Mouse (Mus musculus) heart, embryonic 13.5 days (tissue): Measurements from ENCODE around the gene Smap1. TPM values are rescaled to one million over a fixed set of nuclear protein-coding genes. Genes with fewer than 3 reads are reported as not detected.

Experiments used
- ATAC-seq: fragments of 200-750 bp; cut with Nextera tagmentation; 2 replicates; pipeline ENCODE4 v1.8.0; 2017; ENCODE audit warnings: moderate TSS enrichment; ENCODE audit not compliant: insufficient number of reproducible peaks, low FRiP score, low TSS enrichment; ENCODE audit errors: extremely low read depth
- H3K27ac ChIP-seq: fragments of 300-500 bp; sonication (generic); replicated peaks from 2 replicates; pipeline ENCODE4 v1.5.1; 2015; ENCODE audit warnings: moderate library complexity, mild to moderate bottlenecking, inconsistent platforms
- H3K27me3 ChIP-seq: fragments of 300-500 bp; sonication (generic); replicated peaks from 2 replicates; pipeline ENCODE4 v1.6.1; 2015; ENCODE audit warnings: mild to moderate bottlenecking, inconsistent platforms
- H3K36me3 ChIP-seq: fragments of 300-500 bp; sonication (generic); 2 replicates; pipeline ENCODE4 v1.6.1; 2015; ENCODE audit warnings: mild to moderate bottlenecking, inconsistent platforms
- H3K4me1 ChIP-seq: fragments of 300-500 bp; sonication (generic); 2 replicates; pipeline ENCODE4 v1.6.1; 2015; ENCODE audit warnings: inconsistent platforms
- H3K4me2 ChIP-seq: fragments of 300-500 bp; sonication (generic); 2 replicates; pipeline ENCODE4 v1.6.1; 2015; ENCODE audit warnings: inconsistent platforms, mild to moderate bottlenecking, moderate library complexity
- H3K4me3 ChIP-seq: fragments of 300-500 bp; sonication (generic); 2 replicates; pipeline ENCODE4 v1.5.1; 2015; ENCODE audit warnings: moderate library complexity, mild to moderate bottlenecking, inconsistent platforms
- H3K9ac ChIP-seq: fragments of 300-500 bp; sonication (generic); 2 replicates; pipeline ENCODE4 v1.6.1; 2015; ENCODE audit warnings: inconsistent platforms, mild to moderate bottlenecking, moderate library complexity
- H3K9me3 ChIP-seq: fragments of 300-500 bp; sonication (generic); 2 replicates; pipeline ENCODE4 v1.6.1; 2016; ENCODE audit warnings: inconsistent platforms
- WGBS: fragments of 180-500 bp; shearing (Covaris S2); methylation state at CpG from one replicate; pipeline ENCODE4 v1.1.7; 2015; ENCODE audit warnings: mixed read lengths; 5-methylcytosine and 5-hydroxymethylcytosine counted together
- polyA plus RNA-seq: library from polyadenylated mRNA; unstranded; fragments of >200 nt; fragmentation: Nextera tagmentation; extraction: Ambion mirVana; gene quantifications from 2 replicates; pipeline ENCODE4 v1.2.1, GENCODE M21; 2015

The Smap1 gene
- polyA plus RNA-seq, 1 experiment from 2014 or later, result 30.1 TPM

- H3K36me3 ChIP-seq, result no peaks in the 10 kb centered on the region
- H3K4me1 ChIP-seq, result no peaks in the 10 kb centered on the region
- H3K9ac ChIP-seq, result no peak overlapping the region
- no peak overlapping the region for H3K4me2 ChIP-seq
- no peaks in the 10 kb centered on the region for H3K27me3 ChIP-seq
- no peak overlapping the region for H3K27ac ChIP-seq
- H3K4me3 ChIP-seq, result no peak overlapping the region
- H3K9me3 ChIP-seq, result no peaks in the 10 kb centered on the region
- WGBS, result 38% methylated on average over 13 of the region's 13 CpGs
- no peak for ATAC-seq
These were observed 95.0 kb downstream of the Smap1 start for GRCm38 (mm10) chr1:23826887-23827758.

GRCm38 (mm10) chr1:23821615-23822014 is 100.5 kb downstream of the Smap1 start:
- H3K9me3 ChIP-seq, result no peaks in the 10 kb centered on the region
- no peak for ATAC-seq

GRCm38 (mm10) chr1:23798306-23798705 is 123.8 kb downstream of the Smap1 start:
- 83% methylated on average over 9 of the region's 9 CpGs for WGBS
- Histone ChIP-seq H3K4me3 (no peak overlapping the region), H3K4me1 (no peaks in the 10 kb centered on the region), H3K36me3 (no peaks in the 10 kb centered on the region), H3K27ac (no peak overlapping the region), H3K9me3 (no peaks in the 10 kb centered on the region), H3K9ac (no peak overlapping the region), H3K4me2 (no peak overlapping the region), H3K27me3 (peaks cover 22% of the 10 kb centered on the region; the same call in 1 of the 2 replicates)
- ATAC-seq, result no peak

More at GRCm38 (mm10) chr1:23821615-23822014, 100.5 kb downstream of the Smap1 start:
- no peaks in the 10 kb centered on the region for H3K4me1 ChIP-seq
- no peaks in the 10 kb centered on the region for H3K36me3 ChIP-seq
- H3K9ac ChIP-seq, result no peak overlapping the region
- 63% methylated on average over 5 of the region's 5 CpGs for WGBS
- H3K4me3 ChIP-seq, result no peak overlapping the region
- no peaks in the 10 kb centered on the region for H3K27me3 ChIP-seq
- no peak overlapping the region for H3K4me2 ChIP-seq
- no peak overlapping the region for H3K27ac ChIP-seq

Other genes starting within 250 kb of the Smap1 start
- gene B3gat2, start 160.6 kb downstream of the Smap1 start, polyA plus RNA-seq, result 0.29 and 0.41 TPM in 2 replicates
- 68.6 and 73.2 TPM in 2 replicates for gene Sdhaf4, start 83.3 kb upstream of the Smap1 start, polyA plus RNA-seq
- gene Fam135a, start 178.0 kb upstream of the Smap1 start, polyA plus RNA-seq, result 22.0 and 24.2 TPM in 2 replicates